In the genomic region with DNA sequence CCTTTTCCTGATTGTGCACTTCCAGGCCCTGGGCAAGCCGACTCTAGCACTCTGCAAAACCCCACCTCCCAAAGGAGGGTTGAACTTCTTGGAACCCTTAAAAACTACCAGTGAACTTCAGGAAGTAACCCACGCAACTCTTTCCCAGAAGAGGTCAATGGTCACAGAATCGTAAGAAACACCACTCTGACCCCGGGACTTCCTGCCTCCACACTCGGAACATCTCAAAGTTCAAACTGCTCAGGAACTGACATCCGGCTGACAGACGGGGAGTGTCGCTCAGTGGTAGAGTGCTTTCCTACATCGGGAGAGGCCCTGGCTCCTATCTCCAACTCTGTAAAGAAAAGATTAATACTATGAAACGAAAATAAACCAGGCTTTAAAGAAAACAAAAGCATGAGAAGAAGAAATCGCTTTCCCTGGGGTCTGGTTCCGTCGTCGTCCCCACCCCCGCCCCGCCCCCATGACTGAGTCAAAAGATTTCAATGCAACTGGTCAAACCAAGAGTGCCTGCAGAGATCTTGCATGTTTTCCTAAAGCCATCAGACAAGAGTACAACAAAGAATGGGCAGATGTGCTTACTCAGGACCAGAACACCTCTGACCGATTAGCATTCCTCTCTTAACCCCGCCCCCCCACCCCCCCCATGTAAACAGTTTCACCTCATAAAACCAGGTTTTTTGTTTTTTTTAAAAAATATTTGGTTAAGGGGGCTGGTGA, we compare ENCODE assay signal across 8 mouse cellular contexts. TPM values are rescaled to one million over a fixed set of nuclear protein-coding genes. Genes with fewer than 3 reads are reported as not detected.
A peak's percentile ranks its signal among the peaks of the same experiment; 100 is the strongest.
DNase-seq lines count a peak whose midpoint lies in the region; ATAC-seq and TF ChIP-seq lines count a peak whose summit lies in the region.

No protein-coding gene starts in this region.

- no peak for TF ChIP-seq POLR2A in testis, adult 2 months (IDR thresholded peaks at IDR 0.05; ENCODE audit: control insufficient read depth, low read depth, low read length)
- TF ChIP-seq POLR2A in heart, adult 2 months (IDR thresholded peaks at IDR 0.05; ENCODE audit: insufficient read depth, low read depth, low read length), result peak; percentile 58

- H3K9ac ChIP-seq in heart, adult 2 months (ENCODE audit: low read depth, low read length), result peak overlapping the region; percentile 24; the same call in 1 of the 2 replicates
- H3K9ac ChIP-seq in midbrain, embryonic 13.5 days (replicated peaks), result no peak overlapping the region

- no peak overlapping the region for H3K4me2 ChIP-seq in midbrain, embryonic 13.5 days (replicated peaks)

- H3K36me3 ChIP-seq in testis, adult 2 months (ENCODE audit: control insufficient read depth, insufficient read depth, low read length), result no peaks in the 10 kb centered on the region
- H3K36me3 ChIP-seq in heart, adult 2 months (ENCODE audit: control insufficient read depth, insufficient read depth, low read length), result no peaks in the 10 kb centered on the region
- no peaks in the 10 kb centered on the region for H3K36me3 ChIP-seq in midbrain, embryonic 13.5 days

- intact Hi-C loops in heart, adult 2 months (cut with DNase I), result no loop called here

- peaks cover 5% of the 10 kb centered on the region for H3K4me1 ChIP-seq in testis, adult 2 months (ENCODE audit: control insufficient read depth, insufficient read depth, low read length)
- no peaks in the 10 kb centered on the region for H3K4me1 ChIP-seq in heart, adult 2 months (ENCODE audit: control insufficient read depth, insufficient read depth, low read length)
- no peaks in the 10 kb centered on the region for H3K4me1 ChIP-seq in midbrain, embryonic 13.5 days (replicated peaks)

- no peak for TF ChIP-seq EP300 in heart, adult 2 months (IDR thresholded peaks at IDR 0.05; ENCODE audit: insufficient read depth, low read depth, low read length)

- 11% methylated on average over 18 of the region's 18 CpGs for WGBS in heart, adult 2 months
- WGBS in midbrain, embryonic 13.5 days, result 38% methylated on average over 18 of the region's 18 CpGs

- H3K27ac ChIP-seq in testis, adult 2 months (ENCODE audit: control insufficient read depth, insufficient read depth, low read depth, low read length), result no peak overlapping the region
- H3K27ac ChIP-seq in heart, adult 2 months, result peak overlapping the region; percentile 75
- H3K27ac ChIP-seq in midbrain, embryonic 13.5 days, result no peak overlapping the region

- H3K79me2 ChIP-seq in heart, adult 2 months (replicated peaks; ENCODE audit: control insufficient read depth, insufficient read depth, low read length), result no peaks in the 10 kb centered on the region

- no peaks in the 10 kb centered on the region for H3K9me3 ChIP-seq in midbrain, embryonic 13.5 days

- no peak for ATAC-seq in midbrain, embryonic 13.5 days

- no peak for DNase-seq in testis, postnatal 14 days (ENCODE audit: low spot score)
- DNase-seq in heart, adult 2 months, result peak; percentile 49 to 65
- DNase-seq in kidney, adult 9 months, result peak; percentile 90
- DNase-seq in lung, postnatal 14 days, result peak; percentile 50
- DNase-seq in left cerebral cortex, adult 9 months (ENCODE audit: low spot score in 2 of 2), result no peak
- DNase-seq in frontal cortex, postnatal 36 days (ENCODE audit: low spot score in 2 of 2), result no peak

- peak overlapping the region; percentile 75 for H3K4me3 ChIP-seq in testis, adult 2 months (ENCODE audit: control insufficient read depth, low read depth, low read length)
- H3K4me3 ChIP-seq in heart, adult 2 months, result peak overlapping the region; percentile 44
- H3K4me3 ChIP-seq in midbrain, embryonic 13.5 days (replicated peaks), result no peak overlapping the region

- no peaks in the 10 kb centered on the region for H3K27me3 ChIP-seq in testis, adult 2 months (ENCODE audit: control insufficient read depth, insufficient read depth, low read length)
- no peaks in the 10 kb centered on the region for H3K27me3 ChIP-seq in heart, adult 2 months (ENCODE audit: control insufficient read depth, insufficient read depth, low read length)
- H3K27me3 ChIP-seq in midbrain, embryonic 13.5 days, result no peaks in the 10 kb centered on the region

- TF ChIP-seq CTCF in testis, adult 2 months (IDR thresholded peaks at IDR 0.05; ENCODE audit: control insufficient read depth, insufficient read depth, insufficient replicate concordance, low read depth, low read length), result no peak
- no peak for TF ChIP-seq CTCF in heart, adult 2 months (IDR thresholded peaks at IDR 0.05)

RNA-seq across cellular contexts. Expression of gene Xbp1, which starts 14.4 kb away (rescaled TPM):
- polyA plus RNA-seq in testis, adult 2 months (2012; rRNA removed), result 9.0 and 9.2 TPM in 2 replicates
- total RNA-seq in heart, adult 2 months (2021), result 10 to 100 TPM; 73.3 to 80.4 TPM
- polyA plus RNA-seq in heart, adult 2 months (2012; rRNA removed), result 46.3 and 86.1 TPM in 2 replicates
- 106 and 118 TPM in 2 replicates for polyA plus RNA-seq in midbrain, embryonic 13.5 days (2015; fragmentation: Nextera tagmentation; extraction: Ambion mirVana)

RNA-seq across cellular contexts. Expression of gene Ccdc117, which starts 36.0 kb away (rescaled TPM):
- 25.2 and 37.6 TPM in 2 replicates for polyA plus RNA-seq in testis, adult 2 months (2012; rRNA removed)
- total RNA-seq in heart, adult 2 months (2021), result 10 to 100 TPM; 21.7 to 25.6 TPM
- polyA plus RNA-seq in heart, adult 2 months (2012; rRNA removed), result 6.0 and 13.6 TPM in 2 replicates
- 13.3 and 15.3 TPM in 2 replicates for polyA plus RNA-seq in midbrain, embryonic 13.5 days (2015; fragmentation: Nextera tagmentation; extraction: Ambion mirVana)

Comparison
In these comparisons a context has a peak if more than half of its experiments do, and no peak if none do; other contexts are left out.
1. DNase-seq: peak in heart, adult 2 months (2 of 2), kidney, adult 9 months (single experiment) and lung, postnatal 14 days (single experiment); none in testis, postnatal 14 days (single experiment), left cerebral cortex, adult 9 months (0 of 2) and frontal cortex, postnatal 36 days (0 of 2).